ENCODE assay signal across 10 mouse cellular contexts in the genomic region with DNA sequence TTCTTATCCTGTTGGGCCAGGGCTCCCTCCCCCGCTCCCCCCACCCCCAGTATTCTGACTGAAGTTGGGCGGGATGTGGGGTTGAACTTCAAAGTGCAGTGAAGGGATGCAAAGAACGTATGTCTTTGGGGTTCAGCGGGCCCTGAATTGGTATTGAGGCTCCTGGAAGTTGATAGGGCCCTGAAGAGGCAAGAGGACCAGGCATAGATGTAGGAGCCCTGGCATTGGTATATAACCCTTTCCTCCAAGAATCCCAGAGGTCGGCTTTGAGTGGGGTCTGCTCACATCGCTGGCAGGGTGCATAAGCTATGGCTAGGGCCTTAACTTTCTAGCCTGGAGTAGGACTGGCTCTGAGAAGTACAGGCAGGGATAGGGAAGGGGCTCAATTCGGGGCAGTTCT. TPM values are rescaled to one million over a fixed set of nuclear protein-coding genes. Genes with fewer than 3 reads are reported as not detected.
DNase-seq lines count a peak whose midpoint lies in the region; TF ChIP-seq lines count a peak whose summit lies in the region.
"Had no signal": no experiment of that assay in that cellular context is flagged by ENCODE, and none has a peak within 500 bp of the region (broad histone marks: within the 10 kb centered on the region; RNA-seq: fewer than 3 reads in every experiment).

No protein-coding gene starts in this region.

- in situ Hi-C loops in CH12.LX (cut with MboI; ENCODE audit: low pct_ligation_motif_present, low pct_unique_long_range_greater_than_20kb, low sequenced_read_pairs): no loop called here

- H3K27me3 ChIP-seq in heart, embryonic 10.5 days (ENCODE audit: insufficient read depth, poor library complexity, severe bottlenecking): 0 out of 2 replicates have a peak, but pooled peaks cover 3% of the 10 kb centered on the region
- H3K27me3 ChIP-seq in CH12.LX (replicated peaks): peaks cover 69% of the 10 kb centered on the region
- H3K27me3 ChIP-seq in hindbrain, embryonic 10.5 days (ENCODE audit: insufficient read depth, poor library complexity, severe bottlenecking): peaks cover 21% of the 10 kb centered on the region
- peaks cover 16% of the 10 kb centered on the region for H3K27me3 ChIP-seq in midbrain, embryonic 10.5 days (ENCODE audit: low read depth, poor library complexity, severe bottlenecking)

- peak overlapping the region; percentile 62 for H3K4me3 ChIP-seq in heart, embryonic 10.5 days
- H3K4me3 ChIP-seq in CH12.LX (replicated peaks in 1 of 3; ENCODE audit: low read depth in 2 of 3, low read length in 2 of 3, poor library complexity in 1 of 3): no peak overlapping the region
- H3K4me3 ChIP-seq in hindbrain, embryonic 10.5 days: peak overlapping the region; percentile 54
- peak overlapping the region; percentile 55 for H3K4me3 ChIP-seq in midbrain, embryonic 10.5 days

- TF ChIP-seq RAD21 in CH12.LX (IDR thresholded peaks at IDR 0.05; ENCODE audit: low read depth, low read length): no peak

- H3K27ac ChIP-seq in heart, embryonic 10.5 days: peak overlapping the region; percentile 85
- no peak overlapping the region for H3K27ac ChIP-seq in CH12.LX (ENCODE audit: insufficient read depth, low read depth)
- H3K27ac ChIP-seq in hindbrain, embryonic 10.5 days: peak overlapping the region; percentile 83
- peak overlapping the region; percentile 80 for H3K27ac ChIP-seq in midbrain, embryonic 10.5 days (replicated peaks)

- no peak for TF ChIP-seq POLR2A in CH12.LX (IDR thresholded peaks at IDR 0.05; ENCODE audit: low read depth, low read length)

- no peak for TF ChIP-seq EP300 in CH12.LX (IDR thresholded peaks at IDR 0.05; ENCODE audit: low read length)

- no peak for TF ChIP-seq CTCF in CH12.LX (conservative IDR thresholded peaks at IDR 0.05 in 1 of 2, IDR thresholded peaks at IDR 0.05 in 1 of 2; ENCODE audit: low read depth in 2 of 2, low read length in 2 of 2)

- peaks cover 16% of the 10 kb centered on the region for H3K4me1 ChIP-seq in heart, embryonic 10.5 days
- peaks cover 2 to 4% of the 10 kb centered on the region in 2 experiments; a peak in 3 of 4 replicates for H3K4me1 ChIP-seq in CH12.LX (ENCODE audit: control insufficient read depth in 1 of 2, insufficient read depth in 2 of 2)
- H3K4me1 ChIP-seq in hindbrain, embryonic 10.5 days (replicated peaks): peaks cover 16% of the 10 kb centered on the region
- H3K4me1 ChIP-seq in midbrain, embryonic 10.5 days: peaks cover 16% of the 10 kb centered on the region

- dilution Hi-C loops in CH12.LX (cut with MboI; ENCODE audit: extremely low pct_ligation_motif_present, extremely low pct_unique_long_range_greater_than_20kb, low sequenced_read_pairs): no loop called here

- WGBS in heart, embryonic 10.5 days: 17% methylated on average over 7 of the region's 7 CpGs
- 20% methylated on average over 7 of the region's 7 CpGs for WGBS in hindbrain, embryonic 10.5 days
- 20% methylated on average over 7 of the region's 7 CpGs for WGBS in midbrain, embryonic 10.5 days

- no peaks in the 10 kb centered on the region for H3K79me2 ChIP-seq in CH12.LX (replicated peaks; ENCODE audit: control insufficient read depth, extremely low read depth, insufficient read depth, poor library complexity, severe bottlenecking)

- no peak overlapping the region for H3K9ac ChIP-seq in CH12.LX (ENCODE audit: insufficient read depth, low read depth)

- no peaks in the 10 kb centered on the region for H3K9me3 ChIP-seq in heart, embryonic 10.5 days
- no peaks in the 10 kb centered on the region for H3K9me3 ChIP-seq in CH12.LX (replicated peaks; ENCODE audit: low read length)
- no peaks in the 10 kb centered on the region for H3K9me3 ChIP-seq in hindbrain, embryonic 10.5 days
- H3K9me3 ChIP-seq in midbrain, embryonic 10.5 days (replicated peaks): no peaks in the 10 kb centered on the region

- H3K36me3 ChIP-seq in heart, embryonic 10.5 days: no peaks in the 10 kb centered on the region
- no peaks in the 10 kb centered on the region for H3K36me3 ChIP-seq in CH12.LX (replicated peaks in 1 of 2; ENCODE audit: control insufficient read depth in 1 of 2, insufficient read depth in 1 of 2, low read length in 1 of 2)
- H3K36me3 ChIP-seq in hindbrain, embryonic 10.5 days: no peaks in the 10 kb centered on the region
- no peaks in the 10 kb centered on the region for H3K36me3 ChIP-seq in midbrain, embryonic 10.5 days

- DNase-seq in heart, embryonic 10.5 days (ENCODE audit: low spot score): no peak
- no peak for DNase-seq in heart, postnatal 14 days
- DNase-seq in CH12.LX (ENCODE audit: extremely low read depth): no peak
- DNase-seq in hindbrain, embryonic 10.5 days (ENCODE audit: low spot score): no peak
- no peak for DNase-seq in midbrain, embryonic 10.5 days (ENCODE audit: low spot score)
- DNase-seq in embryo, embryonic 11 days: no peak
- DNase-seq in cerebellum, adult 8-10 months: no peak
- no peak for DNase-seq in adrenal gland, adult 18-20 months (ENCODE audit: low spot score in 2 of 2)

- intact Hi-C loops in heart, postnatal 14 days (cut with DNase I): loop anchor here (2.0 kb wide), 1 partner anchor 109 kb away; no protein-coding TSS in a partner anchor

- H3K4me2 ChIP-seq in CH12.LX (ENCODE audit: insufficient read depth, low read depth, poor library complexity, severe bottlenecking): peak overlapping the region; percentile 74

TF ChIP-seq in CH12.LX, 34 proteins besides CTCF, POLR2A, EP300 and RAD21:
- no peak for TF ChIP-seq NRF1 (IDR thresholded peaks at IDR 0.05; ENCODE audit: low read depth, low read length)
- TF ChIP-seq IRF4 (IDR thresholded peaks at IDR 0.05; ENCODE audit: low read depth, low read length): no peak
- no peak for TF ChIP-seq MXI1 (IDR thresholded peaks at IDR 0.05; ENCODE audit: low read depth, low read length)
- TF ChIP-seq MAFK (IDR thresholded peaks at IDR 0.05; ENCODE audit: insufficient replicate concordance, low read length): no peak
- no peak for TF ChIP-seq PAX5 (IDR thresholded peaks at IDR 0.05; ENCODE audit: low read length)
- no peak for TF ChIP-seq ELF1 (IDR thresholded peaks at IDR 0.05; ENCODE audit: low read depth, low read length)
- no peak for TF ChIP-seq CHD2 (IDR thresholded peaks at IDR 0.05; ENCODE audit: low read length)
- TF ChIP-seq ZMIZ1 (IDR thresholded peaks at IDR 0.05; ENCODE audit: low read depth, low read length): no peak
- TF ChIP-seq CHD1 (IDR thresholded peaks at IDR 0.05; ENCODE audit: low read depth, low read length): no peak
- TF ChIP-seq RCOR1 (conservative IDR thresholded peaks at IDR 0.05; ENCODE audit: low read depth, low read length): no peak
- TF ChIP-seq JUND (conservative IDR thresholded peaks at IDR 0.05; ENCODE audit: low read depth, low read length): no peak
- TF ChIP-seq POLR2AphosphoS2 (IDR thresholded peaks at IDR 0.05; ENCODE audit: low read depth, low read length): no peak
- TF ChIP-seq SIN3A (IDR thresholded peaks at IDR 0.05; ENCODE audit: low read length): no peak
- TF ChIP-seq JUN (IDR thresholded peaks at IDR 0.05; ENCODE audit: insufficient read depth, low read depth, low read length): no peak
- no peak for TF ChIP-seq USF1 (IDR thresholded peaks at IDR 0.05; ENCODE audit: low read depth, low read length)
- no peak for TF ChIP-seq UBTF (IDR thresholded peaks at IDR 0.05; ENCODE audit: low read depth, low read length)
- no peak for TF ChIP-seq MAX (IDR thresholded peaks at IDR 0.05; ENCODE audit: low read length)
- TF ChIP-seq SMC3 (IDR thresholded peaks at IDR 0.05; ENCODE audit: low read depth, low read length): no peak

RNA-seq across cellular contexts. Expression of gene Col6a2, which starts 0.3 kb away (rescaled TPM):
- polyA plus RNA-seq in heart, embryonic 10.5 days (2016; fragmentation: Nextera tagmentation; extraction: Ambion mirVana): 17.1 and 19.7 TPM in 2 replicates
- total RNA-seq in heart, postnatal 14 days (2021): 100 to 1,000 TPM; 169 to 173 TPM
- total RNA-seq in CH12.LX (2012; rRNA removed) (not detected in 2 replicates), CH12.LX (2014; rRNA removed) (not detected in 2 replicates)
- not detected in 2 replicates for polyA plus RNA-seq in CH12.LX (2012; ENCODE audit: insufficient read length, low read depth)
- polyA plus RNA-seq in hindbrain, embryonic 10.5 days (2016; fragmentation: Nextera tagmentation; extraction: Ambion mirVana): 10.9 and 16.5 TPM in 2 replicates
- polyA plus RNA-seq in midbrain, embryonic 10.5 days (2016; fragmentation: Nextera tagmentation; extraction: Ambion mirVana): 8.6 and 13.8 TPM in 2 replicates
- 10 to 100 TPM; 20.4 to 44.9 TPM for total RNA-seq in adrenal gland, adult 18-20 months (2021)

RNA-seq across cellular contexts. Expression of gene Ftcd, which starts 48.3 kb away (rescaled TPM):
- polyA plus RNA-seq in heart, embryonic 10.5 days (2016; fragmentation: Nextera tagmentation; extraction: Ambion mirVana): 4.2 and 5.2 TPM in 2 replicates
- total RNA-seq in heart, postnatal 14 days (2021): under 1 TPM in 1 of 2 experiments, not detected in 1; 0.12 TPM
- not detected in 2 replicates for total RNA-seq in CH12.LX (2012; rRNA removed)
- total RNA-seq in CH12.LX (2014; rRNA removed): not detected in 2 replicates
- polyA plus RNA-seq in CH12.LX (2012; ENCODE audit: insufficient read length, low read depth): not detected in 2 replicates
- not detected in 2 replicates for polyA plus RNA-seq in hindbrain, embryonic 10.5 days (2016; fragmentation: Nextera tagmentation; extraction: Ambion mirVana)
- polyA plus RNA-seq in midbrain, embryonic 10.5 days (2016; fragmentation: Nextera tagmentation; extraction: Ambion mirVana): 0.04 TPM in 1 of 2 replicates, not detected in the other
- total RNA-seq in adrenal gland, adult 18-20 months (2021): not detected
- total RNA-seq: left cerebral cortex, postnatal 14 days had no signal
- polyA plus RNA-seq: cerebellum, adult 2 months had no signal

Comparison
In these comparisons a context has a peak if more than half of its experiments do, and no peak if none do; other contexts are left out.
1. H3K4me3 ChIP-seq: peak in heart, embryonic 10.5 days (single experiment), hindbrain, embryonic 10.5 days (single experiment) and midbrain, embryonic 10.5 days (single experiment); none in CH12.LX (0 of 3).